Mouse (Mus musculus) thymus, adult 2 months (tissue): ENCODE data around the gene Stk10.

ENCODE experiments used
- CTCF ChIP-seq: fragments of 200-500 bp; IDR thresholded peaks from 2 replicates; pipeline ENCODE4 v1.5.1; 2012; ENCODE audit warnings: mild to moderate bottlenecking, control low read depth, low read length, moderate library complexity, borderline replicate concordance; ENCODE audit not compliant: control insufficient read depth, poor library complexity, insufficient read depth; ENCODE audit errors: extremely low read depth
- POLR2A ChIP-seq: fragments of 200-500 bp; IDR thresholded peaks from 2 replicates; pipeline ENCODE4 v1.6.1; 2012; ENCODE audit warnings: mild to moderate bottlenecking, low read length, control low read depth, moderate library complexity; ENCODE audit not compliant: control insufficient read depth, poor library complexity, insufficient read depth; ENCODE audit errors: extremely low read depth

DNA sequence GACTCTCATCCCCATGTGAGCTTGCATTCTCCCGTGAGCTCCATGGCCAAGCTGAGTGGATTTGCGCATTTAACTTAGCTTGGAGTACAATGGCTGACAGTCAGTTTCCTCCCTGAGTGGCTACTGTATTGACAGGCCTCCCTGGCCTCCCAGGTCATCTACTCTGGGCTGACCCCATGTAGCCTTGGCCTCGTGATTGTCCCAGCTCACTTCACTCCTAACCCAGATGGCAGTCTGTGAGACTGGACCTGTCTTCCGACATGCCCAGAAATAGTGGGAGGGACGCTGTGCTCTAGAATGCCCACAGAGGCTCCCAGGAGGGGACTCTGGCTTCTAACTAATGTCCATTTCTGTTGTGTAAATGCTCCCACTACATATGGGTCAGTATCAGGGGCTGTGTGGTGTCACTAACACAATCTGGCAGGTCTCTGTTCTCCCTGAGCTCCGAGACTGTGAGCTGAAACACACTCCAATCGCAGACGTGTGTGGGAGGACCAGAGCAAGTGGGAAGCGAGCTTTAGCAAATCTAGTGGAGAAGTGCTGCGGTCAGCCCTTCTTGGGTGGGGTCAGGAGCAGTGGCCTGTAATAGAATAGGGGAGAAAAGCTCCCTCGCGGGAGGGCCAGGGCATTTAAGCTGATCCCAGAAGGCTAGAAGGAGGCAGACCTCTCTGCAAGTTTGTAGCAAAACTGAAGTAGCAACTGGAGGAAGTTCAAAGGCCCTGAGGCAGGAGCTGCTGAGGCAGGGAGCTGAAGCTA, 27.1 kb downstream of the Stk10 start:
- TF ChIP-seq CTCF (no peak), POLR2A (no peak)
